Mouse (Mus musculus): ENCODE results near the gene Kcnh4. TPM values are rescaled to one million over a fixed set of nuclear protein-coding genes. Genes with fewer than 3 reads are reported as not detected.

Gene Kcnh4
- polyA plus RNA-seq, 1 experiment: 0.38 TPM

- TF ChIP-seq POLR2A (IDR thresholded peaks at IDR 0.05; ENCODE audit: borderline replicate concordance, insufficient read depth, low read length) (no peak), CTCF (IDR thresholded peaks at IDR 0.05; ENCODE audit: borderline replicate concordance, insufficient read depth, low read depth, low read length) (no peak)
- 84% methylated on average over 3 of the region's 3 CpGs for WGBS
- no peaks in the 10 kb centered on the region for H3K4me1 ChIP-seq (ENCODE audit: control insufficient read depth, insufficient read depth, low read length)
These were observed 18.3 kb upstream of the Kcnh4 start for GRCm38 (mm10) chr11:100778069-100778468.

GRCm38 (mm10) chr11:100775921-100776320 lies 16.2 kb upstream of the Kcnh4 start:
- 62% methylated on average over 10 of the region's 10 CpGs for WGBS
- H3K27me3 ChIP-seq (ENCODE audit: control insufficient read depth, insufficient read depth, low read length): no peaks in the 10 kb centered on the region
- no peak overlapping the region for H3K27ac ChIP-seq (ENCODE audit: insufficient read depth, low read length)
- H3K4me3 ChIP-seq (replicated peaks; ENCODE audit: insufficient read depth, low read depth, low read length): no peak overlapping the region
- DNase-seq: no peak
- H3K4me1 ChIP-seq (ENCODE audit: control insufficient read depth, insufficient read depth, low read length): no peaks in the 10 kb centered on the region
- TF ChIP-seq CTCF (IDR thresholded peaks at IDR 0.05; ENCODE audit: borderline replicate concordance, insufficient read depth, low read depth, low read length): no peak
- no peak for TF ChIP-seq POLR2A (IDR thresholded peaks at IDR 0.05; ENCODE audit: borderline replicate concordance, insufficient read depth, low read length)

More at GRCm38 (mm10) chr11:100778069-100778468, 18.3 kb upstream of the Kcnh4 start:
- H3K27me3 ChIP-seq (ENCODE audit: control insufficient read depth, insufficient read depth, low read length): no peaks in the 10 kb centered on the region
- H3K27ac ChIP-seq (ENCODE audit: insufficient read depth, low read length): no peak overlapping the region
- DNase-seq: no peak
- no peak overlapping the region for H3K4me3 ChIP-seq (replicated peaks; ENCODE audit: insufficient read depth, low read depth, low read length)

- no peak overlapping the region for H3K4me3 ChIP-seq (replicated peaks; ENCODE audit: insufficient read depth, low read depth, low read length)
- DNase-seq: no peak
- WGBS: 79% methylated on average over 4 of the region's 4 CpGs
These were observed 14.5 kb upstream of the Kcnh4 start for GRCm38 (mm10) chr11:100774261-100774660.

GRCm38 (mm10) chr11:100770646-100771408 lies 11.1 kb upstream of the Kcnh4 start, which contains the start of gene Ghdc:
Gene Ghdc, minus strand, starts transcription at chr11:100770957.
- H3K4me1 ChIP-seq (ENCODE audit: control insufficient read depth, insufficient read depth, low read length): peaks cover 3% of the 10 kb centered on the region; the same call in 1 of the 2 replicates
- peak; percentile 74 to 78 for DNase-seq
- no peaks in the 10 kb centered on the region for H3K27me3 ChIP-seq (ENCODE audit: control insufficient read depth, insufficient read depth, low read length)
- TF ChIP-seq POLR2A (IDR thresholded peaks at IDR 0.05; ENCODE audit: borderline replicate concordance, insufficient read depth, low read length): no peak
- no peak for TF ChIP-seq CTCF (IDR thresholded peaks at IDR 0.05; ENCODE audit: borderline replicate concordance, insufficient read depth, low read depth, low read length)
- no peak within 1 kb of the TSS for H3K27ac ChIP-seq (ENCODE audit: insufficient read depth, low read length)
- 16% methylated on average over 17 of the region's 17 CpGs for WGBS
- peak within 1 kb of the TSS; percentile 61 for H3K4me3 ChIP-seq (replicated peaks; ENCODE audit: insufficient read depth, low read depth, low read length)

More at GRCm38 (mm10) chr11:100774261-100774660, 14.5 kb upstream of the Kcnh4 start:
- Histone ChIP-seq H3K27ac (ENCODE audit: insufficient read depth, low read length) (no peak overlapping the region), H3K4me1 (ENCODE audit: control insufficient read depth, insufficient read depth, low read length) (peaks cover 3% of the 10 kb centered on the region; the same call in 1 of the 2 replicates), H3K27me3 (ENCODE audit: control insufficient read depth, insufficient read depth, low read length) (no peaks in the 10 kb centered on the region)
- no peak for TF ChIP-seq POLR2A (IDR thresholded peaks at IDR 0.05; ENCODE audit: borderline replicate concordance, insufficient read depth, low read length)
- no peak for TF ChIP-seq CTCF (IDR thresholded peaks at IDR 0.05; ENCODE audit: borderline replicate concordance, insufficient read depth, low read depth, low read length)

- no peak for TF ChIP-seq POLR2A (IDR thresholded peaks at IDR 0.05; ENCODE audit: borderline replicate concordance, insufficient read depth, low read length)
- TF ChIP-seq CTCF (IDR thresholded peaks at IDR 0.05; ENCODE audit: borderline replicate concordance, insufficient read depth, low read depth, low read length): no peak
- peaks cover 3% of the 10 kb centered on the region; the same call in 1 of the 2 replicates for H3K4me1 ChIP-seq (ENCODE audit: control insufficient read depth, insufficient read depth, low read length)
- no peaks in the 10 kb centered on the region for H3K27me3 ChIP-seq (ENCODE audit: control insufficient read depth, insufficient read depth, low read length)
- peak overlapping the region; percentile 61 for H3K4me3 ChIP-seq (replicated peaks; ENCODE audit: insufficient read depth, low read depth, low read length)
- DNase-seq: peak in 1 of 2 experiments; percentile 33
- 3% methylated on average over 6 of the region's 6 CpGs for WGBS
- H3K27ac ChIP-seq (ENCODE audit: insufficient read depth, low read length): no peak overlapping the region
These were observed 10.2 kb upstream of the Kcnh4 start for GRCm38 (mm10) chr11:100769980-100770379.

- no peak for TF ChIP-seq CTCF (IDR thresholded peaks at IDR 0.05; ENCODE audit: borderline replicate concordance, insufficient read depth, low read depth, low read length)
- Histone ChIP-seq H3K27me3 (ENCODE audit: control insufficient read depth, insufficient read depth, low read length) (no peaks in the 10 kb centered on the region), H3K4me1 (ENCODE audit: control insufficient read depth, insufficient read depth, low read length) (peaks cover 3% of the 10 kb centered on the region; the same call in 1 of the 2 replicates), H3K27ac (ENCODE audit: insufficient read depth, low read length) (no peak overlapping the region), H3K4me3 (replicated peaks; ENCODE audit: insufficient read depth, low read depth, low read length) (no peak overlapping the region)
- DNase-seq: no peak
- WGBS: 88% methylated on average over 5 of the region's 5 CpGs
These were observed 8.1 kb upstream of the Kcnh4 start for GRCm38 (mm10) chr11:100767871-100768270.

GRCm38 (mm10) chr11:100766726-100767125 lies 7.0 kb upstream of the Kcnh4 start:
- DNase-seq: no peak
- 41% methylated on average over 9 of the region's 9 CpGs for WGBS
- Histone ChIP-seq H3K4me1 (ENCODE audit: control insufficient read depth, insufficient read depth, low read length) (peaks cover 3% of the 10 kb centered on the region; the same call in 1 of the 2 replicates), H3K27me3 (ENCODE audit: control insufficient read depth, insufficient read depth, low read length) (no peaks in the 10 kb centered on the region), H3K4me3 (replicated peaks; ENCODE audit: insufficient read depth, low read depth, low read length) (no peak overlapping the region), H3K27ac (ENCODE audit: insufficient read depth, low read length) (no peak overlapping the region)
- TF ChIP-seq CTCF (IDR thresholded peaks at IDR 0.05; ENCODE audit: borderline replicate concordance, insufficient read depth, low read depth, low read length) (no peak), POLR2A (IDR thresholded peaks at IDR 0.05; ENCODE audit: borderline replicate concordance, insufficient read depth, low read length) (no peak)

GRCm38 (mm10) chr11:100762831-100763230 lies 3.1 kb upstream of the Kcnh4 start, which contains the start of gene Hcrt:
Gene Hcrt, minus strand, starts transcription at chr11:100762931.
- 93% methylated on average over 7 of the region's 7 CpGs for WGBS
- Histone ChIP-seq H3K27me3 (ENCODE audit: control insufficient read depth, insufficient read depth, low read length) (no peaks in the 10 kb centered on the region), H3K27ac (ENCODE audit: insufficient read depth, low read length) (no peak within 1 kb of the TSS), H3K4me1 (ENCODE audit: control insufficient read depth, insufficient read depth, low read length) (no peaks in the 10 kb centered on the region), H3K4me3 (replicated peaks; ENCODE audit: insufficient read depth, low read depth, low read length) (peak within 1 kb of the TSS; percentile 56)
- no peak for DNase-seq
- TF ChIP-seq CTCF (IDR thresholded peaks at IDR 0.05; ENCODE audit: borderline replicate concordance, insufficient read depth, low read depth, low read length) (no peak), POLR2A (IDR thresholded peaks at IDR 0.05; ENCODE audit: borderline replicate concordance, insufficient read depth, low read length) (no peak)
